Mouse (Mus musculus) forebrain, embryonic 13.5 days (tissue): ENCODE results near the gene Slc38a2. TPM values are rescaled to one million over a fixed set of nuclear protein-coding genes. Genes with fewer than 3 reads are reported as not detected.

Source experiments
- ATAC-seq: fragments of 200-750 bp; cut with Nextera tagmentation; 2 replicates; pipeline ENCODE4 v1.8.0; 2017
- H3K27ac ChIP-seq: fragments of 300-500 bp; sonication (generic); 2 replicates; pipeline ENCODE4 v1.5.1; 2015; ENCODE audit warnings: inconsistent platforms, mild to moderate bottlenecking, moderate library complexity
- H3K27me3 ChIP-seq: fragments of 300-500 bp; sonication (generic); 2 replicates; pipeline ENCODE4 v1.6.1; 2015; ENCODE audit warnings: mild to moderate bottlenecking, inconsistent platforms
- H3K36me3 ChIP-seq: fragments of 300-500 bp; sonication (generic); 2 replicates; pipeline ENCODE4 v1.6.1; 2015; ENCODE audit warnings: mild to moderate bottlenecking, inconsistent platforms; ENCODE audit not compliant: poor library complexity, severe bottlenecking
- H3K4me1 ChIP-seq: fragments of 300-500 bp; sonication (generic); 2 replicates; pipeline ENCODE4 v1.6.1; 2015; ENCODE audit warnings: inconsistent platforms
- H3K4me2 ChIP-seq: fragments of 300-500 bp; sonication (generic); 2 replicates; pipeline ENCODE4 v1.6.1; 2015; ENCODE audit warnings: inconsistent platforms, mild to moderate bottlenecking, moderate library complexity
- H3K4me3 ChIP-seq: fragments of 300-500 bp; sonication (generic); 2 replicates; pipeline ENCODE4 v1.5.1; 2015; ENCODE audit warnings: mild to moderate bottlenecking, inconsistent platforms
- H3K9ac ChIP-seq: fragments of 300-500 bp; sonication (generic); 2 replicates; pipeline ENCODE4 v1.6.1; 2015; ENCODE audit warnings: mild to moderate bottlenecking, inconsistent platforms
- H3K9me3 ChIP-seq: fragments of 300-500 bp; sonication (generic); replicated peaks from 2 replicates; pipeline ENCODE4 v1.6.1; 2016; ENCODE audit warnings: inconsistent platforms
- WGBS: fragments of 180-500 bp; shearing (Covaris S2); methylation state at CpG from one replicate; pipeline ENCODE4 v1.1.7; 2015; 5-methylcytosine and 5-hydroxymethylcytosine counted together
- polyA plus RNA-seq: library from polyadenylated mRNA; unstranded; fragments of >200 nt; fragmentation: Nextera tagmentation; extraction: Ambion mirVana; gene quantifications from 2 replicates; pipeline ENCODE4 v1.2.1, GENCODE M21; 2015

Slc38a2 gene
- polyA plus RNA-seq, 1 experiment from 2014 or later, result 148 TPM

DNA sequence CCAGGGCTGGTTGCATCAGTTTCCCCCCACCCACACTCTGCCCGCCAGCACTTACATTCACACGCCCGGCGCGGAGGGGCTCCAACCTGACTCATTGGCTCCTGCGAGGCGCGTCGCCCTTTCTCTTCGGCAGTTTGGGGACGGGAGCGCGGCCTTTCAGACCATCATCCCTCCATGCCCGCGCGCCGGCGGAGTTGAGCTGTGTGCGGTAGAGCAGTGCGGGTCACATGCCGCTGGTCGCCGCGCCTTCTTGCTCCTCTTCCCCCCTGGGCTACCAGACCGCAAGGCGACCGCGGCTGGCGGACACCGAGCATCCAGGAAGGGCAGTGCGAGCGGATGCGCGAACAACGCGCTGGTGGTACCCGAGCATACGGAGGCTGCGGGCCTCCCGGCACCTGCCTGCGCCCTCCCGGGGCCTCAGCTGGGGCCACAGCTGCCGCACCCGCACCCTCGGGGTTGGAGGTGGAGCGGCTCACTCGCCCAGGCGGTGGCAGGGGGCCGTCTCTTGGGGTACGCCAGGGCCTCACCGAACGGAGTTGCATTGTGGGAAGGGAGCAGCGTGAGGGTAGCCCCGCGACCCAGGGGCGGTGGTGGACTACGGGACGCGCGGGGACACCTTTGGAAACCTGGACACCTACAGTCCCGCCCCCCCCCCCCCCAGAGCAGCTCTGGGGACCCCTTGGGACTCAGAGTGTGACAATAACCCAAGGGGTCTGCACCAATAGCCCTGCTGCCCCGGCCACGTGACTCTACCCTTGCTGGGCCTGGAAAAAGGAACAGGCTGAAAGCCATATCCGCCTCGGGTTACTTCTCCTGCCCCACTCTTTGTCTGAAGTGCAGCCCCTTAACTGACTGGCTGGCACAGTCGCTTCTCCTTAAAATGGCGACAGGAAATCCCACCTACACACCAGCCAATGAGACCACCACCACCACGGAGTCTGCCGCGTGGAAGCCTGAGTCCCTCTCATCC is 56.8 kb downstream of the Slc38a2 start, which contains the start of gene Slc38a1:
Gene Slc38a1, minus strand, starts transcription at position 478 of the 970 bp plus-strand sequence.
- peak; percentile 80 for ATAC-seq
- under 1% methylated on average over 63 of the region's 70 CpGs for WGBS

GRCm38 (mm10) chr15:96641821-96642435 is 57.6 kb downstream of the Slc38a2 start:
- Histone ChIP-seq H3K9ac (peak overlapping the region; percentile 99), H3K9me3 (no peaks in the 10 kb centered on the region), H3K4me1 (peaks cover 37% of the 10 kb centered on the region), H3K4me3 (peak overlapping the region; percentile 87), H3K4me2 (peak overlapping the region; percentile 65), H3K36me3 (peaks cover 14% of the 10 kb centered on the region), H3K27me3 (no peaks in the 10 kb centered on the region), H3K27ac (peak overlapping the region; percentile 100)
- peak; percentile 6 for ATAC-seq
- WGBS, result under 1% methylated on average over 31 of the region's 31 CpGs

More for the DNA sequence above, 56.8 kb downstream of the Slc38a2 start, which contains the start of gene Slc38a1:
- Histone ChIP-seq H3K36me3 (peaks cover 6% of the 10 kb centered on the region), H3K27me3 (no peaks in the 10 kb centered on the region), H3K9me3 (no peaks in the 10 kb centered on the region), H3K9ac (peak within 1 kb of the TSS; percentile 99), H3K4me1 (peaks cover 38% of the 10 kb centered on the region), H3K4me3 (peak within 1 kb of the TSS; percentile 87), H3K27ac (peak within 1 kb of the TSS; percentile 100), H3K4me2 (peak within 1 kb of the TSS; percentile 65)

DNA sequence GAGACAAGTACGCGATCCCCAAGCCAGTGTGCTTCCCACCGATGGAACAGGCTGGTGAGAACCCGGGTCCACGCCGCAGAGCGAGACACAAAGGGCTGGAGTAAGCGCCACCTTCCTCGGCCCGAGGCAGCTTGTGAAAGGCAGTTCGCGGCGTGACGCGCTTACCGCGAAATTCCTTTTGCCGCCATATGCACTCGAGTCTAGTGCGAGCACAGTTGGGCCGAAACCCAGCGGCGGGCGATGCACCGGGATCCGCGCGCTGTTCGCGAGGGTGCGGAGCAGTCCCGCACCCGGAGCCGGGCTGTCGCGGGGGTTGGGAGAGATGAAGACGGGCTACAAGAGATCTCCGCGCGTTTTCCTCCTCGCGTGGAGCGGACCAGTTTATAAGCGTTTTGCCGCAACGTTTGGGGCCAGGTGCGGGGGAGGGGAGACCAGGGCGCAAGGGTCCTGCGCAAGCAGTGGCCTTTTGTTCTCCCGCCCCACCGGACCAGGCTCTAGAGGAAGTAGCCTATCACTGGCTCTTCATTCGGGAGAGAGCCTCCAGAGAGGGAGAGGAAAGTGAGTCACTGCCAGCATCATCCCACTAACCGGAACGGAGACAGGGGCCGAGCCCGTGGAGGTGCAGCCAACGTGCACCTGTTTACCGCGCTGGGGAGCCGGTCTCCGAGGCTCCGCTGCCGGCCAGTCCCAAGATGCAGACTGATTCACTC is 58.3 kb downstream of the Slc38a2 start:
- peak overlapping the region; percentile 99 for H3K9ac ChIP-seq
- WGBS, result under 1% methylated on average over 62 of the region's 63 CpGs

DNA sequence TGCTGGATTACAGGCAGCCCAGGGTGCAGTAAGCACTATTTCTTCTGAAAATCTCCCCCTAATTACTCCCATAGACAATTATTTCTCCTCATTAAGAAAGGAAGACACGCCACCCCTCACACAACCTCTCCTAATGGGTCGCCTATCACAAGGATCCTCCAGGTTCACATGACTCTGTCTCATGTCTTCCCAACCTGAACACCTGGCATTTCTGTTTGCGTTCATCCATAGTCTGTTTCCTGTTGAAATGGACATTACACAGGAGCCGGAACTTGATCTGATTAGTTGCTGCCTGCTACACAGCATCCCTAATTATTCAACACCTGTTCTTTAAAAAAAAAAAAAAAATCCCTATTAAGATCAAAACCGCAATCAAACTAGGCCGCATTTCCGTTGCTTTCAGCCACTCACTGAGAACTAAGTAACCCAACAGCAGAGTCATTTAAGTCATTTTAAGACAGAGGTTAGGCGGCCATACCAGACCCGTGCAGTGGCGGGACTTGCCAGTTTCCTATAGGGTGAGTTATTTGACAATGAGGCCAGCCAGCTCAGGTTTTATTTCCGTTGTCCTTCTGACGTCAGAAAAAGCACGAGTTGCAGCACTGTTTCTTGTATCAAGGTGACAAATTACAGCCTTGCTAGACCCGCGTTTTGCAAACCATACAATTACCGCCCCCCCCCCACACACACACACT is 59.1 kb downstream of the Slc38a2 start:
- Histone ChIP-seq H3K4me1 (peaks cover 37% of the 10 kb centered on the region), H3K27ac (peak overlapping the region; percentile 100), H3K4me2 (peak overlapping the region; percentile 65), H3K9me3 (peaks cover 9% of the 10 kb centered on the region), H3K27me3 (no peaks in the 10 kb centered on the region), H3K4me3 (peak overlapping the region; percentile 87), H3K9ac (peak overlapping the region; percentile 99), H3K36me3 (peaks cover 27% of the 10 kb centered on the region)
- peak; percentile 7; the same call in 1 of the 2 replicates for ATAC-seq
- WGBS, result 3% methylated on average over 16 of the region's 16 CpGs

More for the DNA sequence above, 58.3 kb downstream of the Slc38a2 start:
- Histone ChIP-seq H3K9me3 (peaks cover 1% of the 10 kb centered on the region; the same call in 1 of the 2 replicates), H3K27ac (peak overlapping the region; percentile 100), H3K4me3 (peak overlapping the region; percentile 87), H3K27me3 (no peaks in the 10 kb centered on the region), H3K4me2 (peak overlapping the region; percentile 65), H3K4me1 (peaks cover 37% of the 10 kb centered on the region), H3K36me3 (peaks cover 18% of the 10 kb centered on the region)
- peak; percentile 60 for ATAC-seq

GRCm38 (mm10) chr15:96639630-96640029 is 59.9 kb downstream of the Slc38a2 start:
- Histone ChIP-seq H3K4me1 (peaks cover 37% of the 10 kb centered on the region), H3K4me2 (peak overlapping the region; percentile 65)

DNA sequence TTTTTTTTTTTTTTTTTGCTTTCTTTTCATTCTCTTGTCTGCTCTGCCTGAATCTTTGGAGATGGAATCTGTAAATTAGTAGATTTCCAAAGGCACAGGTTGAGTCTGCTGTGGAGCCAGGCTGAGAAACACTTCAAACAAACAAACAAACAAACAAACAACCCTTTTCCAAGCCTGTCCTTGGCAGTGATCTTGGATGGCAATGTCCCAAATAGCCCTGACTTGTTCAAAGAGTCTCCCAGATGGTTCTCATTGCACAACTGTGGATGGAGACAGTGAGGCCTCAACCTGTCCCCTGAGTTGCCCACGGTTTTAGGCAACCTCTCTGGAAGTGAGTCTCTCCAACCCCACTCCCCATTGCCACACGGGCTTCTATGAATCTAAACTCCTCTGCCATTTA is 60.9 kb downstream of the Slc38a2 start:
- H3K36me3 ChIP-seq, result peaks cover 42% of the 10 kb centered on the region
- ATAC-seq, result no peak
- H3K4me1 ChIP-seq, result peaks cover 35% of the 10 kb centered on the region
- H3K4me2 ChIP-seq, result peak overlapping the region; percentile 65
- H3K27ac ChIP-seq, result no peak overlapping the region
- H3K4me3 ChIP-seq, result peak overlapping the region; percentile 87; the same call in 1 of the 2 replicates
- peaks cover 23% of the 10 kb centered on the region for H3K9me3 ChIP-seq
- WGBS, result 88% methylated on average over 2 of the region's 2 CpGs
- no peaks in the 10 kb centered on the region for H3K27me3 ChIP-seq
- no peak overlapping the region for H3K9ac ChIP-seq

More at GRCm38 (mm10) chr15:96639630-96640029, 59.9 kb downstream of the Slc38a2 start:
- H3K36me3 ChIP-seq, result peaks cover 35% of the 10 kb centered on the region
- H3K27me3 ChIP-seq, result no peaks in the 10 kb centered on the region
- peaks cover 17% of the 10 kb centered on the region for H3K9me3 ChIP-seq
- H3K9ac ChIP-seq, result peak overlapping the region; percentile 99
- ATAC-seq, result no peak
- WGBS, result 49% methylated on average over 8 of the region's 8 CpGs
- 0 out of 2 replicates have a peak overlapping the region, but pooled peaks have one; percentile 100 for H3K27ac ChIP-seq
- H3K4me3 ChIP-seq, result peak overlapping the region; percentile 87

DNA sequence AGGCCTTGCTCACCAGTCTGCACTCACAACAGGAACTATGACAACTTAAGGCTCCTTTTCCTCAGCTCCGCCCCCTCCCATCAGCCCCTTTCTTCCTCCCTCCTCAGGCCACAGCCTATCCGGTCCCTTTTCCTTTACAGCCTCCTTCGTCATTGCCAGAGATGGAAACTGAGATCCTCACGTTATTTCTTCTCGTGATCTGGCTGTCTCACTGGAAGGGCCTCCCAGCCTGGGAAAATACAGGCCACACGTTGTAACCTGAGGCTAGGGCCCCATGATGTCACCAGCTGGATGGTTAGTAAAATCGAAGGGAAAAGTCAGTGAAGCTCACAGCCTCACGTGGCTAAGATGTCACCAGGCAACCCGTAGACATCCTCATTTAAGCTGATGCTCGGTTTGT is 61.4 kb downstream of the Slc38a2 start:
- Histone ChIP-seq H3K9me3 (peaks cover 27% of the 10 kb centered on the region), H3K4me3 (no peak overlapping the region), H3K4me2 (0 out of 2 replicates have a peak overlapping the region, but pooled peaks have one; percentile 11), H3K4me1 (peaks cover 30% of the 10 kb centered on the region), H3K36me3 (peaks cover 47% of the 10 kb centered on the region), H3K9ac (no peak overlapping the region), H3K27me3 (no peaks in the 10 kb centered on the region), H3K27ac (no peak overlapping the region)
- WGBS, result 76% methylated on average over 10 of the region's 10 CpGs
- no peak for ATAC-seq

Other genes with a start within 250 kb of the Slc38a2 start
- 70.1 and 80.3 TPM in 2 replicates for gene Scaf11, start 238.9 kb downstream of the Slc38a2 start, polyA plus RNA-seq
- 138 and 142 TPM in 2 replicates for gene Slc38a1, start 56.8 kb downstream of the Slc38a2 start, polyA plus RNA-seq